Mouse (Mus musculus) brain, embryonic 14.5 days (tissue): ENCODE results near the gene Cbfa2t2.
A peak's percentile ranks its signal among the peaks of the same experiment; 100 is the strongest.

Source experiments
- CTCF ChIP-seq: fragments of 200-500 bp; IDR thresholded peaks from 2 replicates; pipeline ENCODE4 v1.5.1; 2012; ENCODE audit warnings: inconsistent platforms, mild to moderate bottlenecking, moderate library complexity, borderline replicate concordance; ENCODE audit not compliant: insufficient read depth, insufficient read length; ENCODE audit errors: extremely low read depth
- POLR2A ChIP-seq: fragments of 200-500 bp; IDR thresholded peaks from 2 replicates; pipeline ENCODE4 v1.6.1; 2012; ENCODE audit warnings: mild to moderate bottlenecking, inconsistent platforms, borderline replicate concordance; ENCODE audit not compliant: poor library complexity, insufficient read depth, insufficient read length, severe bottlenecking; ENCODE audit errors: extremely low read depth

- no peak for TF ChIP-seq POLR2A
- TF ChIP-seq CTCF = peak; percentile 66
These were observed 116.2 kb downstream of the Cbfa2t2 start for GRCm38 (mm10) chr2:154552424-154552907.
